In the genomic region with DNA sequence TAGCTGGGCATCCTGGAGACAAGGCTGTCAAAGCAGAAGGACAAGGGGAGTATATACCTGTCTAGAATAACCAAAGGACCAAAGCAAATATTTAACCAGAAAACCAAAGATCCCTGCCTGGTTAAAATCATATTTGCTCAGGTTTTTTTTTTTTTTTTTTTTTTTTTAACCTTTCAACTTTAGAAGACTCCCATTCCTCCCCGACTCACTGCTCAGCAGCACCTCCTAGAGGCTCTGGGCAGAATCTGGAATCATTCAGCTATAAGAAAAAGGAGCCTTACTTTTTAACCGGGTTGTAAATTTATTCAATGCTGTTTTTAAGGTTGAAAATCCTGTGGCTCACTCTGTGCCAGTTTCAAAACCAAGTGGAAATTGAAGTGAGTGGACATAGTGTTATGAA, we compare ENCODE assay signal across 7 mouse cellular contexts. TPM values are rescaled to one million over a fixed set of nuclear protein-coding genes. Genes with fewer than 3 reads are reported as not detected.
DNase-seq lines count a peak whose midpoint lies in the region; ATAC-seq lines count a peak whose summit lies in the region.

No protein-coding gene starts in this region.

- H3K4me2 ChIP-seq in liver, embryonic 11.5 days: no peak overlapping the region
- H3K4me2 ChIP-seq in intestine, embryonic 16.5 days (ENCODE audit: low read depth, low read length): no peak overlapping the region

- no peak for ATAC-seq in liver, embryonic 11.5 days (replicated peaks; ENCODE audit: low FRiP score)
- ATAC-seq in intestine, embryonic 16.5 days: no peak

- H3K36me3 ChIP-seq in liver, embryonic 11.5 days (ENCODE audit: control insufficient read depth, insufficient read depth, low read length): peaks cover 44% of the 10 kb centered on the region
- H3K36me3 ChIP-seq in intestine, embryonic 16.5 days (ENCODE audit: control insufficient read depth, insufficient read depth, low read length): no peaks in the 10 kb centered on the region; the same call in 1 of the 2 replicates

- H3K4me3 ChIP-seq in liver, embryonic 11.5 days (ENCODE audit: low read depth, low read length): no peak overlapping the region
- H3K4me3 ChIP-seq in intestine, embryonic 16.5 days (ENCODE audit: low read length): no peak overlapping the region

- no peaks in the 10 kb centered on the region for H3K9me3 ChIP-seq in liver, embryonic 11.5 days (ENCODE audit: control insufficient read depth, low read length)
- no peaks in the 10 kb centered on the region for H3K9me3 ChIP-seq in intestine, embryonic 16.5 days (ENCODE audit: control insufficient read depth, low read length)

- no peak overlapping the region for H3K9ac ChIP-seq in liver, embryonic 11.5 days (ENCODE audit: low read depth, low read length)
- no peak overlapping the region for H3K9ac ChIP-seq in intestine, embryonic 16.5 days (ENCODE audit: low read depth, low read length)

- WGBS in liver, embryonic 11.5 days: 54% methylated on average over 2 of the region's 2 CpGs
- 67% methylated on average over 2 of the region's 2 CpGs for WGBS in intestine, embryonic 16.5 days

- no peak overlapping the region for H3K27ac ChIP-seq in liver, embryonic 11.5 days (ENCODE audit: low read depth, low read length)
- no peak overlapping the region for H3K27ac ChIP-seq in intestine, embryonic 16.5 days (ENCODE audit: low read length)

- peaks cover 33% of the 10 kb centered on the region for H3K4me1 ChIP-seq in liver, embryonic 11.5 days (replicated peaks; ENCODE audit: control insufficient read depth, insufficient read depth, low read length)
- H3K4me1 ChIP-seq in intestine, embryonic 16.5 days (ENCODE audit: control insufficient read depth, insufficient read depth, low read length): no peaks in the 10 kb centered on the region

- no peaks in the 10 kb centered on the region for H3K27me3 ChIP-seq in liver, embryonic 11.5 days (replicated peaks; ENCODE audit: control insufficient read depth, insufficient read depth, low read length)
- no peaks in the 10 kb centered on the region for H3K27me3 ChIP-seq in intestine, embryonic 16.5 days (replicated peaks; ENCODE audit: control insufficient read depth, insufficient read depth, low read length)

- DNase-seq in liver: peak; percentile 54
- no peak for DNase-seq in liver, embryonic 11.5 days (ENCODE audit: low spot score)
- DNase-seq in MN1 (ENCODE audit: low spot score): peak; percentile 12
- DNase-seq in c-Kit-positive CD71-positive TER-119-negative erythroid progenitor cells, embryonic 14.5 days (ENCODE audit: low read depth): peak; percentile 53
- DNase-seq in naive thymus-derived CD4-positive, alpha-beta T cell, adult 2 months (ENCODE audit: low read depth): peak; percentile 65
- no peak for DNase-seq in layer of hippocampus, adult 18-20 months (ENCODE audit: low spot score in 2 of 2)

RNA-seq across cellular contexts. Expression of a gene that starts 33.8 kb away (rescaled TPM):
- polyA plus RNA-seq in liver, embryonic 11.5 days (2014; fragmentation: Nextera tagmentation; extraction: Ambion mirVana): 0.70 and 1.2 TPM in 2 replicates
- polyA plus RNA-seq in intestine, embryonic 16.5 days (2015; fragmentation: Nextera tagmentation; extraction: Ambion mirVana): 1.1 and 2.4 TPM in 2 replicates
- under 1 TPM; 0.15 to 0.27 TPM for total RNA-seq in layer of hippocampus, adult 18-20 months (2021)

RNA-seq across cellular contexts. Expression of a gene that starts 35.7 kb away (rescaled TPM):
- 81.9 and 84.0 TPM in 2 replicates for polyA plus RNA-seq in liver, embryonic 11.5 days (2014; fragmentation: Nextera tagmentation; extraction: Ambion mirVana)
- 13.2 and 15.5 TPM in 2 replicates for polyA plus RNA-seq in intestine, embryonic 16.5 days (2015; fragmentation: Nextera tagmentation; extraction: Ambion mirVana)
- 10 to 100 TPM; 35.0 to 37.7 TPM for total RNA-seq in layer of hippocampus, adult 18-20 months (2021)

Comparison
In these comparisons a context has a peak if more than half of its experiments do, and no peak if none do; other contexts are left out.
1. DNase-seq: peak in liver (single experiment), MN1 (single experiment), c-Kit-positive CD71-positive TER-119-negative erythroid progenitor cells, embryonic 14.5 days (single experiment) and naive thymus-derived CD4-positive, alpha-beta T cell, adult 2 months (single experiment); none in liver, embryonic 11.5 days (single experiment) and layer of hippocampus, adult 18-20 months (0 of 2).